Comparison of ENCODE assay signal across 22 mouse cellular contexts in genomic region chrX:99656988-99657387, GRCm38 (mm10).
A peak's percentile ranks its signal among the peaks of the same experiment; 100 is the strongest.
DNase-seq lines count a peak whose midpoint lies in the region; ATAC-seq and TF ChIP-seq lines count a peak whose summit lies in the region.
"Had no signal": no experiment of that assay in that cellular context is flagged by ENCODE, and none has a peak within 500 bp of the region (broad histone marks: within the 10 kb centered on the region; RNA-seq: fewer than 3 reads in every experiment).

No protein-coding gene starts in this region.

- peak; percentile 60; the same call in 1 of the 2 replicates for ATAC-seq in hindbrain, embryonic 11.5 days (ENCODE audit: low FRiP score)
- ATAC-seq in hindbrain, postnatal 0 days: no peak
- no peak for ATAC-seq in megakaryocyte-erythroid progenitor cell, adult 5-6 weeks (replicated peaks; ENCODE audit: low FRiP score, low TSS enrichment, poor library complexity, severe bottlenecking)
- ATAC-seq: CD4-positive, CD25-positive, alpha-beta regulatory T cell, adult 4 months; inflammation-experienced regulatory T-cells, adult 6 months; intestine, postnatal 0 days had no signal

- H3K36me3 ChIP-seq in hindbrain, embryonic 11.5 days (ENCODE audit: control insufficient read depth, insufficient read depth, low read length): no peaks in the 10 kb centered on the region
- no peaks in the 10 kb centered on the region for H3K36me3 ChIP-seq in hindbrain, postnatal 0 days (ENCODE audit: insufficient read depth, low read length)
- H3K36me3 ChIP-seq: forebrain, embryonic 12.5 days; G1E; hindbrain, embryonic 15.5 days had no signal

- DNase-seq in embryo, embryonic 10 days (ENCODE audit: low spot score): peak; percentile 3
- no peak for DNase-seq in embryo, embryonic 10.5 days (ENCODE audit: low spot score)
- no peak for DNase-seq in hindbrain, embryonic 11.5 days (ENCODE audit: low spot score)
- DNase-seq in hindbrain, postnatal 0 days (ENCODE audit: low spot score): no peak
- peak; percentile 41 for DNase-seq in retina, postnatal 1 day
- DNase-seq in retina, embryonic 14.5 days (ENCODE audit: low spot score): no peak
- no peak for DNase-seq in cerebellum, adult 11-12 months
- DNase-seq: adrenal gland, adult 2 months; adrenal gland, postnatal 25 days; B cell, adult 2 months; cerebellum, adult 8-10 months; gastrocnemius, postnatal 36 days; heart, adult 11 months; heart, postnatal 10 days; heart, postnatal 4 days had no signal

- peaks cover 21% of the 10 kb centered on the region for H3K27me3 ChIP-seq in hindbrain, embryonic 11.5 days (ENCODE audit: control insufficient read depth, insufficient read depth, low read length)
- no peaks in the 10 kb centered on the region for H3K27me3 ChIP-seq in hindbrain, postnatal 0 days (ENCODE audit: insufficient read depth, low read length)

- WGBS in hindbrain, embryonic 11.5 days: 46% methylated on average over 6 of the region's 6 CpGs
- 61% methylated on average over 6 of the region's 6 CpGs for WGBS in hindbrain, postnatal 0 days

- TF ChIP-seq CTCF in hindbrain, postnatal 0 days (IDR thresholded peaks at IDR 0.05; ENCODE audit: low read depth): no peak

- no peak overlapping the region for H3K4me3 ChIP-seq in hindbrain, embryonic 11.5 days (ENCODE audit: low read depth, low read length)
- no peak overlapping the region for H3K4me3 ChIP-seq in hindbrain, postnatal 0 days (ENCODE audit: low read length)
- H3K4me3 ChIP-seq: forebrain, embryonic 12.5 days; hindbrain, embryonic 15.5 days had no signal

- H3K4me1 ChIP-seq in hindbrain, embryonic 11.5 days (replicated peaks; ENCODE audit: control insufficient read depth, insufficient read depth, low read length): no peaks in the 10 kb centered on the region
- H3K4me1 ChIP-seq in hindbrain, postnatal 0 days (ENCODE audit: insufficient read depth, low read length): no peaks in the 10 kb centered on the region
- H3K4me1 ChIP-seq: forebrain, embryonic 12.5 days; hindbrain, embryonic 15.5 days had no signal

- H3K4me2 ChIP-seq in hindbrain, embryonic 11.5 days (replicated peaks; ENCODE audit: low read depth, low read length): no peak overlapping the region
- H3K4me2 ChIP-seq in hindbrain, postnatal 0 days (ENCODE audit: low read depth, low read length): no peak overlapping the region
- H3K4me2 ChIP-seq: forebrain, embryonic 12.5 days; hindbrain, embryonic 15.5 days had no signal

- H3K9me3 ChIP-seq in hindbrain, embryonic 11.5 days (ENCODE audit: control insufficient read depth, low read length): no peaks in the 10 kb centered on the region
- no peaks in the 10 kb centered on the region for H3K9me3 ChIP-seq in hindbrain, postnatal 0 days (ENCODE audit: low read length)
- H3K9me3 ChIP-seq: forebrain, embryonic 12.5 days; G1E; hindbrain, embryonic 15.5 days had no signal

- no peak overlapping the region for H3K9ac ChIP-seq in hindbrain, embryonic 11.5 days (ENCODE audit: low read depth, low read length)
- H3K9ac ChIP-seq in hindbrain, postnatal 0 days (replicated peaks; ENCODE audit: low read length): no peak overlapping the region
- H3K9ac ChIP-seq: forebrain, embryonic 12.5 days; hindbrain, embryonic 15.5 days had no signal

- no peak overlapping the region for H3K27ac ChIP-seq in hindbrain, embryonic 11.5 days (ENCODE audit: low read depth, low read length)
- H3K27ac ChIP-seq in hindbrain, postnatal 0 days: no peak overlapping the region
- H3K27ac ChIP-seq: forebrain, embryonic 12.5 days; hindbrain, embryonic 15.5 days had no signal

Comparison
In these comparisons a context has a peak if more than half of its experiments do, and no peak if none do; other contexts are left out.
1. DNase-seq: peak in embryo, embryonic 10 days (single experiment) and retina, postnatal 1 day (single experiment); none in embryo, embryonic 10.5 days (single experiment), hindbrain, embryonic 11.5 days (single experiment), hindbrain, postnatal 0 days (single experiment), retina, embryonic 14.5 days (single experiment) and cerebellum, adult 11-12 months (single experiment).